Mouse (Mus musculus): ENCODE results near the gene Dhrs4. TPM values are rescaled to one million over a fixed set of nuclear protein-coding genes. Genes with fewer than 3 reads are reported as not detected.

The Dhrs4 gene
- polyA plus RNA-seq, 1 experiment, result 29.6 TPM

DNA sequence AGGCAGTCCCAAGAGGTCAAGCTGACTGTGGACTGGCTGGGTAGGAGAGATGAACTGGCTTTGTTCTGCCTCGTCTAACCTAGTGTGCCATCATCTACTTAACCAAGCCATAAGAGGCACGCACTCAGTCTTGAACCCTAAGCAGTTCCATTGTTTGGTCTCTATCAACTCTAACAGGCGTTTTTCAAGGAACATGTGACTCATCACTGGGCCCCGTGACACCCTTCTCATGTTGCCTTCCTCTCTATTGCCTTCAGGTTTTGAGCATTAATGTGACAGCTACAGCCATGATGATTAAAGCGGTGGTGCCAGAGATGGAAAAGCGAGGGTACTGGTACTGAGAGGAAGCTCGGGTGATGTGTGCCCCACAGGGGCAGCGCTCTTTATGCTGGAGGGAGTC is 8.3 kb downstream of the Dhrs4 start:
- H3K9me3 ChIP-seq (replicated peaks; ENCODE audit: control insufficient read depth, insufficient read depth, low read length, poor library complexity, severe bottlenecking), result no peaks in the 10 kb centered on the region
- H3K27me3 ChIP-seq (ENCODE audit: control insufficient read depth, insufficient read depth, low read length, poor library complexity, severe bottlenecking), result no peaks in the 10 kb centered on the region
- peaks cover 3% of the 10 kb centered on the region for H3K4me1 ChIP-seq (ENCODE audit: control insufficient read depth, insufficient read depth, low read length)
- H3K9ac ChIP-seq (ENCODE audit: low read depth, poor library complexity, severe bottlenecking), result no peak overlapping the region
- H3K27ac ChIP-seq (ENCODE audit: insufficient read depth, low read length), result no peak overlapping the region
- no peaks in the 10 kb centered on the region for H3K36me3 ChIP-seq (ENCODE audit: control insufficient read depth, insufficient read depth, low read length, poor library complexity, severe bottlenecking)
- no peak overlapping the region for H3K4me3 ChIP-seq (ENCODE audit: low read depth, low read length)
- TF ChIP-seq EP300 (IDR thresholded peaks at IDR 0.05; ENCODE audit: insufficient read depth, low read depth, low read length) (no peak), POLR2A (IDR thresholded peaks at IDR 0.05; ENCODE audit: insufficient read depth, low read length) (no peak), CTCF (IDR thresholded peaks at IDR 0.05; ENCODE audit: low read depth, low read length) (no peak)

- H3K4me3 ChIP-seq (ENCODE audit: low read depth, low read length), result peak within 1 kb of the TSS; percentile 89
- H3K27ac ChIP-seq (ENCODE audit: insufficient read depth, low read length), result no peak within 1 kb of the TSS
Observed at GRCm38 (mm10) chr14:55490361-55491201, 12.0 kb downstream of the Dhrs4 start, which contains the start of gene Carmil3. Carmil3 (plus strand) TSS chr14:55490651.

GRCm38 (mm10) chr14:55491291-55491833 is 12.8 kb downstream of the Dhrs4 start:
- H3K36me3 ChIP-seq (ENCODE audit: control insufficient read depth, insufficient read depth, low read length, poor library complexity, severe bottlenecking), result no peaks in the 10 kb centered on the region
- H3K27ac ChIP-seq (ENCODE audit: insufficient read depth, low read length), result no peak overlapping the region
- TF ChIP-seq CTCF (IDR thresholded peaks at IDR 0.05; ENCODE audit: low read depth, low read length) (no peak), POLR2A (IDR thresholded peaks at IDR 0.05; ENCODE audit: insufficient read depth, low read length) (peak; percentile 58)
- H3K27me3 ChIP-seq (ENCODE audit: control insufficient read depth, insufficient read depth, low read length, poor library complexity, severe bottlenecking), result no peaks in the 10 kb centered on the region
- peak overlapping the region; percentile 89 for H3K4me3 ChIP-seq (ENCODE audit: low read depth, low read length)
- H3K4me1 ChIP-seq (ENCODE audit: control insufficient read depth, insufficient read depth, low read length), result peaks cover 4% of the 10 kb centered on the region
- no peaks in the 10 kb centered on the region for H3K9me3 ChIP-seq (replicated peaks; ENCODE audit: control insufficient read depth, insufficient read depth, low read length, poor library complexity, severe bottlenecking)
- H3K9ac ChIP-seq (ENCODE audit: low read depth, poor library complexity, severe bottlenecking), result peak overlapping the region; percentile 83

More at GRCm38 (mm10) chr14:55490361-55491201, 12.0 kb downstream of the Dhrs4 start, which contains the start of gene Carmil3:
- Histone ChIP-seq H3K9ac (ENCODE audit: low read depth, poor library complexity, severe bottlenecking) (peak within 1 kb of the TSS; percentile 83), H3K36me3 (ENCODE audit: control insufficient read depth, insufficient read depth, low read length, poor library complexity, severe bottlenecking) (no peaks in the 10 kb centered on the region), H3K27me3 (ENCODE audit: control insufficient read depth, insufficient read depth, low read length, poor library complexity, severe bottlenecking) (no peaks in the 10 kb centered on the region), H3K4me1 (ENCODE audit: control insufficient read depth, insufficient read depth, low read length) (peaks cover 4% of the 10 kb centered on the region), H3K9me3 (replicated peaks; ENCODE audit: control insufficient read depth, insufficient read depth, low read length, poor library complexity, severe bottlenecking) (no peaks in the 10 kb centered on the region)
- TF ChIP-seq CTCF (IDR thresholded peaks at IDR 0.05; ENCODE audit: low read depth, low read length) (no peak), EP300 (IDR thresholded peaks at IDR 0.05; ENCODE audit: insufficient read depth, low read depth, low read length) (no peak), POLR2A (IDR thresholded peaks at IDR 0.05; ENCODE audit: insufficient read depth, low read length) (no peak)

- Histone ChIP-seq H3K4me3 (ENCODE audit: low read depth, low read length) (no peak overlapping the region), H3K36me3 (ENCODE audit: control insufficient read depth, insufficient read depth, low read length, poor library complexity, severe bottlenecking) (no peaks in the 10 kb centered on the region), H3K9me3 (replicated peaks; ENCODE audit: control insufficient read depth, insufficient read depth, low read length, poor library complexity, severe bottlenecking) (no peaks in the 10 kb centered on the region), H3K27me3 (ENCODE audit: control insufficient read depth, insufficient read depth, low read length, poor library complexity, severe bottlenecking) (no peaks in the 10 kb centered on the region), H3K4me1 (ENCODE audit: control insufficient read depth, insufficient read depth, low read length) (peaks cover 4% of the 10 kb centered on the region), H3K9ac (ENCODE audit: low read depth, poor library complexity, severe bottlenecking) (no peak overlapping the region), H3K27ac (ENCODE audit: insufficient read depth, low read length) (no peak overlapping the region)
- TF ChIP-seq CTCF (IDR thresholded peaks at IDR 0.05; ENCODE audit: low read depth, low read length), result no peak
- no peak for TF ChIP-seq POLR2A (IDR thresholded peaks at IDR 0.05; ENCODE audit: insufficient read depth, low read length)
- no peak for TF ChIP-seq EP300 (IDR thresholded peaks at IDR 0.05; ENCODE audit: insufficient read depth, low read depth, low read length)
Observed at GRCm38 (mm10) chr14:55492103-55492502, 13.5 kb downstream of the Dhrs4 start.

DNA sequence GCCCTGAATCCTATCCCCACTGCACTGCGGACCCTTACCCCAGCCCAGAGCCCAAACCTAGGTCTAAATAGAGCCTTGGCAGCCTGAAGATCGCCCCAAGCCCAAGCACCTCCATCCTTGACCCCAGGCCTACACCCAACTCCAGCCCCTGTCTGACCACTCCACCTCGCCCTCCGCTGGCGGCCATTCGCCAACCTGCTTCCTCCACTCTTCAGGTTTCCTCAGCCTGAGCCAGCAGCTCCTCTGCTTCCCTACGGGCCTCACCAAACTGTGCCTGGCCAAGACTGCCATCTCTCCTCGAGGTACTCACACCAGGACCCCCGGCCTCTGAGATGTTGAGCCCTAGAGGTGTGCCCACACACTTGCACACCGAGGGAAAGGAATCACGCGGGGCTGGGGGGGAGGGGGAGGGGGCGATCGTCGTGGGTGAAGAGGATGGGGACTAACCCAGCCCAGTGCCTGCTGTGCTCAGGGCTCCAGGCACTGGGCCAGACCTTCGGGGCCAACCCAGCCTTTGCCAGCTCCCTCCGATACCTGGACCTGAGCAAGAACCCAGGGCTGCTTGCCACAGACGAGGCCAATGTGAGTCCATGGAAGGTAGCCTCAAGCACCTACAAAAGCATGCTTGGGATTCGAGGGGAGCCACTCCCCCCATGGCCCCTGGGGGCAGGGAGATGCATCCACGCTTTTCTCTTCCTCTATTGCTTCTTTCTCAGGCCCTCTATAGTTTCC is 17.1 kb downstream of the Dhrs4 start:
- Histone ChIP-seq H3K36me3 (ENCODE audit: control insufficient read depth, insufficient read depth, low read length, poor library complexity, severe bottlenecking) (no peaks in the 10 kb centered on the region), H3K27me3 (ENCODE audit: control insufficient read depth, insufficient read depth, low read length, poor library complexity, severe bottlenecking) (no peaks in the 10 kb centered on the region), H3K9ac (ENCODE audit: low read depth, poor library complexity, severe bottlenecking) (no peak overlapping the region), H3K4me3 (ENCODE audit: low read depth, low read length) (no peak overlapping the region), H3K27ac (ENCODE audit: insufficient read depth, low read length) (no peak overlapping the region), H3K4me1 (ENCODE audit: control insufficient read depth, insufficient read depth, low read length) (peaks cover 2% of the 10 kb centered on the region), H3K9me3 (replicated peaks; ENCODE audit: control insufficient read depth, insufficient read depth, low read length, poor library complexity, severe bottlenecking) (no peaks in the 10 kb centered on the region)
- TF ChIP-seq POLR2A (IDR thresholded peaks at IDR 0.05; ENCODE audit: insufficient read depth, low read length), result no peak
- no peak for TF ChIP-seq CTCF (IDR thresholded peaks at IDR 0.05; ENCODE audit: low read depth, low read length)
- TF ChIP-seq EP300 (IDR thresholded peaks at IDR 0.05; ENCODE audit: insufficient read depth, low read depth, low read length), result no peak

All from ES-Bruce4 (cell line).